Mouse (Mus musculus): ENCODE measurements around the gene Apba1.

DNA sequence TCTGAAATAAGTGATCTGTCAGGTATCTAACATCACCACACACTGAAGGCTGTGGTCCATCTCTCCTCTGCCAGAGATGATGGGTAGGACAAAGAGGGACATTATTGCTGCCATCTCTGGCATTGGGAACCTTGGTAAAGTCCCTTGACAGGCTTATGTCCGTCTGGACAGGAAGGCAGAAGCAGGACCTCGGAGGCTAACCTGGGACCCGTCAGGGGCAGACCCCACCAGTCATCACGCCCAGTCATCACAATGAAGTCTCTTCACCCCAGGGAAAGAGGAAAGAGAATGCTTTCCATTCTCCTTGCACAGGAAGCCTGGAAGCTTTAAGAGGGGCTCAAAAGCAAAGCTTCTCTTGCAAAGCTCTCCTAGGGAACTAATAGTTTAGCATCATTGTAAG is 189.2 kb downstream of the Apba1 start:
- TF ChIP-seq CTCF (IDR thresholded peaks at IDR 0.05; ENCODE audit: low read depth) (no peak), EP300 (IDR thresholded peaks at IDR 0.05; ENCODE audit: low read depth) (no peak)
